Mouse (Mus musculus) heart, embryonic 16.5 days (tissue): ENCODE measurements around the gene Dhx40. TPM values are rescaled to one million over a fixed set of nuclear protein-coding genes. Genes with fewer than 3 reads are reported as not detected.

ENCODE experiments used
- ATAC-seq: fragments of 200-750 bp; cut with Nextera tagmentation; replicated peaks from 2 replicates; pipeline ENCODE4 v1.8.0; 2017; ENCODE audit warnings: moderate number of reproducible peaks; ENCODE audit not compliant: insufficient read depth, low FRiP score; ENCODE audit errors: extremely low read depth
- H3K27ac ChIP-seq: fragments of 300-500 bp; sonication (generic); 2 replicates; pipeline ENCODE4 v1.5.1; 2014; ENCODE audit warnings: mild to moderate bottlenecking, low read length, control low read depth, moderate library complexity
- H3K27me3 ChIP-seq: fragments of 300-500 bp; sonication (generic); 2 replicates; pipeline ENCODE4 v1.6.1; 2014; ENCODE audit warnings: low read length, mixed read lengths; ENCODE audit not compliant: control insufficient read depth, insufficient read depth
- H3K36me3 ChIP-seq: fragments of 300-500 bp; sonication (generic); 2 replicates; pipeline ENCODE4 v1.6.1; 2014; ENCODE audit not compliant: control insufficient read depth, insufficient read depth
- H3K4me1 ChIP-seq: fragments of 300-500 bp; sonication (generic); 2 replicates; pipeline ENCODE4 v1.6.1; 2014; ENCODE audit warnings: low read length, mixed read lengths; ENCODE audit not compliant: control insufficient read depth, insufficient read depth
- H3K4me2 ChIP-seq: fragments of 300-500 bp; sonication (generic); 2 replicates; pipeline ENCODE4 v1.6.1; 2014; ENCODE audit warnings: low read depth, mild to moderate bottlenecking, control low read depth, low read length
- H3K4me3 ChIP-seq: fragments of 300-500 bp; sonication (generic); 2 replicates; pipeline ENCODE4 v1.5.1; 2014; ENCODE audit warnings: mild to moderate bottlenecking, control low read depth, low read length
- H3K9ac ChIP-seq: fragments of 300-500 bp; sonication (generic); 2 replicates; pipeline ENCODE4 v1.6.1; 2014; ENCODE audit warnings: low read length, control low read depth
- H3K9me3 ChIP-seq: fragments of 300-500 bp; sonication (generic); replicated peaks from 2 replicates; pipeline ENCODE4 v1.6.1; 2016; ENCODE audit warnings: low read length; ENCODE audit not compliant: control insufficient read depth
- WGBS: fragments of 180-500 bp; shearing (Covaris S2); extraction: QIAGEN DNeasy Blood & Tissue Kit; methylation state at CpG from one replicate; pipeline ENCODE4 v1.1.7; 2014; 5-methylcytosine and 5-hydroxymethylcytosine counted together
- polyA plus RNA-seq: library from polyadenylated mRNA; unstranded; fragments of >200 nt; fragmentation: Nextera tagmentation; extraction: Ambion mirVana; gene quantifications from 2 replicates; pipeline ENCODE4 v1.2.1, GENCODE M21; 2015

Gene Dhx40
- polyA plus RNA-seq, 1 experiment from 2014 or later: 16.1 TPM

DNA sequence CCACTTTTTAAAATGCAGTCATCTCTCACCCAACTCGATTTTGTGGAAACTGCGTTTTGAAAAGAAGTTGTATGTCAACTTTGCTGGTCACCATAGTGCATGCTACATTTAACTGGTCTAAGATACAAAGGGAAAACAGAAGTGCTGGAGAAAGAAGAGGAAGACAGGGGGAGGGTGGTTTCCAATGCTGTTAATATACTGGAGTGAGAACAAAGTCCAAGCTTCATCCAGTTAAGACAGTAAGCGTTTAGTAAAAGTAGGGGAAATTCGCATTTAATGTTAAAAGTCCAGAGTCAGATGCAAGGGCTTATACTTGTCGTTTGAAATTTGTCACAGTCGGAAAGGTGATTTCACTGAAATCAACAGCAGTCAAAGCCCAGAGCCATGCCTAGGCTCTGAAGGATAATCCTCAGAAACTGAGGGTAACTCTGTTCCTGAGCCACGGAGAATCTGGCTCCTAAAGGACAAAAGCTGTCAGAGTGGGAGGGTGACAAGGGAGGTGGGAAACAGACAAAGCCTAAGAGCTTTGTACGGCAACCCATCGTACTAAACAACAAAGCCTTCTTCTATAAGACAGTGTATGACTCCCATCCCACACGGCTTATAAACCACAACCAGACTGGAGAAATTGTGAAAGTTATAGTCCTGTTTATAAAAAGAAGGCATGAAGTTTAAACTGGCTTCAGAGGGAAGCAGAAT is 73.2 kb downstream of the Dhx40 start:
- peak overlapping the region; percentile 6; the same call in 1 of the 2 replicates for H3K4me2 ChIP-seq
- 0 out of 2 replicates have a peak overlapping the region, but pooled peaks have one; percentile 52 for H3K9ac ChIP-seq
- peaks cover 10% of the 10 kb centered on the region for H3K36me3 ChIP-seq
- ATAC-seq: no peak
- peaks cover 24% of the 10 kb centered on the region for H3K4me1 ChIP-seq
- H3K27me3 ChIP-seq: no peaks in the 10 kb centered on the region
- no peak overlapping the region for H3K4me3 ChIP-seq
- H3K27ac ChIP-seq: peak overlapping the region; percentile 77
- H3K9me3 ChIP-seq: no peaks in the 10 kb centered on the region
- 59% methylated on average over 10 of the region's 10 CpGs for WGBS

DNA sequence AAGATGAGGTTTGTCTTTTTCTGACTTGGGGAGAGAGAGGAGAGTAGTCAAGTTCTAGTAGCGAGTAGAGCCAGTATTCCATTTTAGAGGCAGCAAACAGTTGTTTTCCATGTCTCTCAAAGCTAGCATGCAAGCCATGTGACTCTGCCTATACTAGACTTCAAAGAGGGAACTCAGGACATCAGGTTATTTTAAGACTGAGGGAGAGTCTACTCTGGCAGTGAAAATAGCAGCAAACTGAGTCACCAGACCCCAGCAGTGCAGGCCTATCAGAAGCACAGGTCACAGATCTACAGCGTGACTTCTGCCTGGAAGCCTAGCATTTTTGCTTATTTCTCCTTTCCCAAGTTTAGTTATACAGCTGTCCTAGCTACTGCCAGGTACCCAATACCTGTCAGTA is 76.1 kb downstream of the Dhx40 start:
- no peaks in the 10 kb centered on the region for H3K27me3 ChIP-seq
- peak overlapping the region; percentile 42 for H3K4me2 ChIP-seq

DNA sequence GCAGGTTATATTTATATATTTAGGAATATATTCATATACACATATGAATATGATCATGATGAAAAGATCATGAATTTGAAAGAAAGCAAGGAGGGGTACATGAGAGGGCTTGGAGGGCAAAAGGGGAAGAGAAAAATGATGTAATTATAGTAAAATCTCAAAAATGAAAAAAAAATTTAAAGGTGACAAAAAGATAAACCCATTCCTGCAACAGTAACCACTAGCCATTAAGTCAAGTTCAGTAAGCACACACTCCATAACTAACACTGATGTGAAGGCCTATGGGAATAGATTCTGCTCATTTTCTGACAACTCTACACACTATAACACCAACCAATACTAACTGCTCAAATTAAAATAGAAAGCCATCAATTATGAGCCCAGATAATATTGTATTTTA is 81.9 kb downstream of the Dhx40 start:
- peaks cover 1% of the 10 kb centered on the region; the same call in 1 of the 2 replicates for H3K4me1 ChIP-seq
- no peak overlapping the region for H3K4me3 ChIP-seq
- H3K27ac ChIP-seq: no peak overlapping the region
- H3K4me2 ChIP-seq: no peak overlapping the region
- ATAC-seq: no peak
- H3K27me3 ChIP-seq: no peaks in the 10 kb centered on the region
- no peak overlapping the region for H3K9ac ChIP-seq
- H3K9me3 ChIP-seq: no peaks in the 10 kb centered on the region
- peaks cover 52% of the 10 kb centered on the region for H3K36me3 ChIP-seq

More for the DNA sequence above, 76.1 kb downstream of the Dhx40 start:
- ATAC-seq: peak; percentile 96
- 38% methylated on average over 2 of the region's 2 CpGs for WGBS
- no peak overlapping the region for H3K4me3 ChIP-seq
- H3K9ac ChIP-seq: 0 out of 2 replicates have a peak overlapping the region, but pooled peaks have one; percentile 38
- H3K9me3 ChIP-seq: no peaks in the 10 kb centered on the region
- peak overlapping the region; percentile 95 for H3K27ac ChIP-seq
- H3K36me3 ChIP-seq: peaks cover 27% of the 10 kb centered on the region
- H3K4me1 ChIP-seq: peaks cover 23% of the 10 kb centered on the region

DNA sequence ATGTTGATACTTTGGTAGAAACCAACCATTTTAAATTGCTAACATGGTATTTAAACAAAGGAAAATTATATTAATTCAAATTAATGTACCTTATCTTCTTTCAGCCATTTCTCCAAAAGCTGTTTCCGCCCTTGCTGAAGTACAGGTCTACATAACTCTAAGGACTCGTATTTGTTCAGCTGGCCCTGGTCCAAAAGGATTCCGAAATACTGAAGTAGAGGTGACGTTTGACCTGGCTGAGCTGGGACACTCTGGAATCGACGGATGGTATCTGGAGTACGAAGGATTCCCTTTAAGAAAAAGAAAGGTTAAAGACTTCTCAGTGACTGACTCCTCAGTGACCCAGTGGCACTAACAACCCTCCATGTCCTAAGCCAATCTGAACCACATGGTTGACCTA is 82.6 kb downstream of the Dhx40 start:
- Histone ChIP-seq H3K27ac (no peak overlapping the region), H3K27me3 (no peaks in the 10 kb centered on the region), H3K4me2 (no peak overlapping the region), H3K36me3 (peaks cover 55% of the 10 kb centered on the region), H3K9me3 (no peaks in the 10 kb centered on the region), H3K4me1 (no peaks in the 10 kb centered on the region; the same call in 1 of the 2 replicates), H3K9ac (no peak overlapping the region), H3K4me3 (no peak overlapping the region)
- 70% methylated on average over 7 of the region's 7 CpGs for WGBS
- no peak for ATAC-seq

- no peaks in the 10 kb centered on the region for H3K9me3 ChIP-seq
- no peak for ATAC-seq
- peaks cover 60% of the 10 kb centered on the region for H3K36me3 ChIP-seq
- WGBS: 87% methylated on average over 3 of the region's 3 CpGs
- no peaks in the 10 kb centered on the region for H3K4me1 ChIP-seq
- no peak overlapping the region for H3K4me3 ChIP-seq
- H3K27me3 ChIP-seq: no peaks in the 10 kb centered on the region
- H3K27ac ChIP-seq: no peak overlapping the region
- no peak overlapping the region for H3K4me2 ChIP-seq
- no peak overlapping the region for H3K9ac ChIP-seq
Measured at GRCm38 (mm10) chr11:86724004-86724403, 83.5 kb downstream of the Dhx40 start.

DNA sequence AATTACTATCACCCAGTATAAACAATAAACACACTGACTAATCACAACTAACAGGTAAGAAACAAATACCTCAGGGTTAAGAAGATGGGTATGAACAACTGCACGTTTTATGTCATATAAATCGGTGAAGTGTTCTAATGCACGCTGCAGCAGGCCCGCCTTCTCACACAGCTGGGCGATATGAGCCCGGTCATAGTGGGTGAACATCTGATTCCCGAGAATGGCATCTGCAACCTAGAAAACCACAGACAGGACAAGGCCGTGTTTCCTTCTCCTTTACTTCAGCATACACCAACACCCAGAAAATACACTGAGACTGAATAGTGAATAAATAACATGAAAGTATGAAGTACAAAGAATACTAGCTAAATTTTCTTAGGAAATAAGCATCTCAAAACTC is 88.2 kb downstream of the Dhx40 start:
- H3K36me3 ChIP-seq: peaks cover 56% of the 10 kb centered on the region

More for the DNA sequence above, 88.2 kb downstream of the Dhx40 start:
- ATAC-seq: no peak
- Histone ChIP-seq H3K4me1 (peaks cover 3% of the 10 kb centered on the region), H3K27me3 (no peaks in the 10 kb centered on the region), H3K4me3 (no peak overlapping the region), H3K27ac (no peak overlapping the region), H3K4me2 (no peak overlapping the region), H3K9ac (no peak overlapping the region), H3K9me3 (no peaks in the 10 kb centered on the region)
- 86% methylated on average over 8 of the region's 8 CpGs for WGBS

Other genes with a start within 250 kb of the Dhx40 start
- 79.6 and 95.0 TPM in 2 replicates for gene Vmp1, start 123.9 kb downstream of the Dhx40 start, polyA plus RNA-seq
- 19.2 and 19.8 TPM in 2 replicates for gene Ptrh2, start 123.8 kb downstream of the Dhx40 start, polyA plus RNA-seq
- gene Cltc, start 50.2 kb downstream of the Dhx40 start, polyA plus RNA-seq: 119 and 127 TPM in 2 replicates
- 22.5 and 24.2 TPM in 2 replicates for gene Ypel2, start 186.0 kb upstream of the Dhx40 start, polyA plus RNA-seq